Mouse (Mus musculus) limb, embryonic 10.5 days (tissue): ENCODE measurements at regions not wholly inside any gene's neighbourhood (a gene's known extent, or its start where the extent isn't known, plus 50 kb on each side); places are given as distances from the start of the nearest gene placed in this dataset.

Source experiments
- DNase-seq: peaks from one replicate; pipeline ENCODE4 v3.0.0-alpha.2; 2017; ENCODE audit warnings: low spot score
- H3K27ac ChIP-seq: fragments of 300-500 bp; sonication (generic); 2 replicates; pipeline ENCODE4 v1.5.1; 2016; ENCODE audit warnings: mild to moderate bottlenecking
- H3K27me3 ChIP-seq: fragments of 300-500 bp; sonication (generic); 2 replicates; pipeline ENCODE4 v1.6.1; 2016; ENCODE audit warnings: low read depth, mild to moderate bottlenecking; ENCODE audit not compliant: poor library complexity, severe bottlenecking
- H3K36me3 ChIP-seq: fragments of 300-500 bp; sonication (generic); 2 replicates; pipeline ENCODE4 v1.6.1; 2016; ENCODE audit warnings: mild to moderate bottlenecking, moderate library complexity
- H3K4me1 ChIP-seq: fragments of 300-500 bp; sonication (generic); 2 replicates; pipeline ENCODE4 v1.6.1; 2016
- H3K4me3 ChIP-seq: fragments of 300-500 bp; sonication (generic); 2 replicates; pipeline ENCODE4 v1.5.1; 2016; ENCODE audit warnings: mild to moderate bottlenecking, moderate library complexity
- H3K9me3 ChIP-seq: fragments of 300-500 bp; sonication (generic); replicated peaks from 2 replicates; pipeline ENCODE4 v1.6.1; 2016; ENCODE audit warnings: mild to moderate bottlenecking
- WGBS: fragments of 180-500 bp; shearing (Covaris S2); methylation state at CpG from one replicate; pipeline ENCODE4 v1.1.7; 2016; 5-methylcytosine and 5-hydroxymethylcytosine counted together

- H3K4me3 ChIP-seq, result no peak overlapping the region
- no peaks in the 10 kb centered on the region for H3K9me3 ChIP-seq
- H3K27me3 ChIP-seq, result no peaks in the 10 kb centered on the region
- no peak overlapping the region for H3K27ac ChIP-seq
- H3K36me3 ChIP-seq, result no peaks in the 10 kb centered on the region
- DNase-seq, result no peak
- 74% methylated on average over 4 of the region's 4 CpGs for WGBS
- no peaks in the 10 kb centered on the region for H3K4me1 ChIP-seq
Measured at GRCm38 (mm10) chr5:132609251-132609650, 66.1 kb upstream of the Auts2 start.

- H3K36me3 ChIP-seq, result no peaks in the 10 kb centered on the region
- DNase-seq, result no peak
- no peaks in the 10 kb centered on the region for H3K9me3 ChIP-seq
- WGBS, result 73% methylated on average over 6 of the region's 6 CpGs
- no peak overlapping the region for H3K4me3 ChIP-seq
- H3K27me3 ChIP-seq, result no peaks in the 10 kb centered on the region
- H3K27ac ChIP-seq, result no peak overlapping the region
- H3K4me1 ChIP-seq, result no peaks in the 10 kb centered on the region
Measured at GRCm38 (mm10) chr5:132606216-132606615, 63.1 kb upstream of the Auts2 start.

GRCm38 (mm10) chr5:132594796-132595195 is 51.7 kb upstream of the Auts2 start:
- Histone ChIP-seq H3K36me3 (no peaks in the 10 kb centered on the region), H3K9me3 (no peaks in the 10 kb centered on the region), H3K27ac (peak overlapping the region; percentile 36; the same call in 1 of the 2 replicates), H3K27me3 (no peaks in the 10 kb centered on the region), H3K4me3 (no peak overlapping the region), H3K4me1 (peaks cover 22% of the 10 kb centered on the region)
- 66% methylated on average over 6 of the region's 6 CpGs for WGBS
- DNase-seq, result no peak
